Mouse (Mus musculus): ENCODE data around the gene Tmem131.
"Not testable (repeated sequence)": the region's sequence is repeated elsewhere in the genome, so short reads cannot be mapped to it uniquely, and the experiment has no call there.

- TF ChIP-seq CTCF (IDR thresholded peaks at IDR 0.05; ENCODE audit: low read depth); EP300 (optimal IDR thresholded peaks at IDR 0.05): not testable (repeated sequence)
Observed at GRCm38 (mm10) chr1:36909965-36910364, 33.5 kb downstream of the Tmem131 start.

Measured in stomach, postnatal 0 days (tissue).